Mouse (Mus musculus) kidney, adult 11 months (tissue): ENCODE data around the gene Stk26.

Experiments used
- DNase-seq: peaks from one replicate; pipeline ENCODE4 v3.0.0; 2022

Gene Stk26

GRCm38 (mm10) chrX:50840847-50841560, at the start of gene Stk26:
Stk26 (plus strand) TSS chrX:50841047.
- peak; percentile 25 for DNase-seq

- no peak for DNase-seq
Observed at GRCm38 (mm10) chrX:50793005-50793680, 47.7 kb upstream of the Stk26 start.

GRCm38 (mm10) chrX:50797798-50798197, 43.0 kb upstream of the Stk26 start:
- no peak for DNase-seq

- no peak for DNase-seq
Observed at GRCm38 (mm10) chrX:50798571-50798970, 42.3 kb upstream of the Stk26 start.

- no peak for DNase-seq
Observed at GRCm38 (mm10) chrX:50799656-50800188, 41.1 kb upstream of the Stk26 start.

GRCm38 (mm10) chrX:50805654-50806053, 35.2 kb upstream of the Stk26 start:
- no peak for DNase-seq

- no peak for DNase-seq
Observed at GRCm38 (mm10) chrX:50823856-50824255, 17.0 kb upstream of the Stk26 start.

- no peak for DNase-seq
Observed at GRCm38 (mm10) chrX:50835592-50835991, 5.3 kb upstream of the Stk26 start.

- DNase-seq: no peak
Observed at GRCm38 (mm10) chrX:50836029-50836691, 4.7 kb upstream of the Stk26 start.

- peak; percentile 5 for DNase-seq
Observed at GRCm38 (mm10) chrX:50841587-50841986, 740 bp downstream of the Stk26 start.

GRCm38 (mm10) chrX:50842046-50842445, 1.2 kb downstream of the Stk26 start:
- no peak for DNase-seq

GRCm38 (mm10) chrX:50850428-50851184, 9.8 kb downstream of the Stk26 start:
- DNase-seq: no peak

GRCm38 (mm10) chrX:50863771-50864170, 22.9 kb downstream of the Stk26 start:
- no peak for DNase-seq

- DNase-seq: no peak
Observed at GRCm38 (mm10) chrX:50864734-50865133, 23.9 kb downstream of the Stk26 start.

GRCm38 (mm10) chrX:50874246-50875002, 33.6 kb downstream of the Stk26 start:
- no peak for DNase-seq

- DNase-seq: no peak
Observed at GRCm38 (mm10) chrX:50887999-50888398, 47.2 kb downstream of the Stk26 start.

GRCm38 (mm10) chrX:50903497-50903896, 62.6 kb downstream of the Stk26 start:
- DNase-seq: no peak

- DNase-seq: no peak
Observed at GRCm38 (mm10) chrX:50909915-50910314, 69.1 kb downstream of the Stk26 start.

- no peak for DNase-seq
Observed at GRCm38 (mm10) chrX:50917389-50917788, 76.5 kb downstream of the Stk26 start.

GRCm38 (mm10) chrX:50918754-50919153, 77.9 kb downstream of the Stk26 start:
- DNase-seq: no peak

GRCm38 (mm10) chrX:50924629-50925364, 84.0 kb downstream of the Stk26 start:
- peak; percentile 3 for DNase-seq
